Mouse (Mus musculus) forebrain, embryonic 13.5 days (tissue): Measurements from ENCODE around the gene Cnbp. TPM values are rescaled to one million over a fixed set of nuclear protein-coding genes. Genes with fewer than 3 reads are reported as not detected.
A peak's percentile ranks its signal among the peaks of the same experiment; 100 is the strongest.

Experiments used
- ATAC-seq: fragments of 200-750 bp; cut with Nextera tagmentation; 2 replicates; pipeline ENCODE4 v1.8.0; 2017
- H3K27ac ChIP-seq: fragments of 300-500 bp; sonication (generic); 2 replicates; pipeline ENCODE4 v1.5.1; 2015; ENCODE audit warnings: inconsistent platforms, mild to moderate bottlenecking, moderate library complexity
- H3K27me3 ChIP-seq: fragments of 300-500 bp; sonication (generic); 2 replicates; pipeline ENCODE4 v1.6.1; 2015; ENCODE audit warnings: mild to moderate bottlenecking, inconsistent platforms
- H3K36me3 ChIP-seq: fragments of 300-500 bp; sonication (generic); 2 replicates; pipeline ENCODE4 v1.6.1; 2015; ENCODE audit warnings: mild to moderate bottlenecking, inconsistent platforms; ENCODE audit not compliant: poor library complexity, severe bottlenecking
- H3K4me1 ChIP-seq: fragments of 300-500 bp; sonication (generic); 2 replicates; pipeline ENCODE4 v1.6.1; 2015; ENCODE audit warnings: inconsistent platforms
- H3K4me2 ChIP-seq: fragments of 300-500 bp; sonication (generic); 2 replicates; pipeline ENCODE4 v1.6.1; 2015; ENCODE audit warnings: inconsistent platforms, mild to moderate bottlenecking, moderate library complexity
- H3K4me3 ChIP-seq: fragments of 300-500 bp; sonication (generic); 2 replicates; pipeline ENCODE4 v1.5.1; 2015; ENCODE audit warnings: mild to moderate bottlenecking, inconsistent platforms
- H3K9ac ChIP-seq: fragments of 300-500 bp; sonication (generic); 2 replicates; pipeline ENCODE4 v1.6.1; 2015; ENCODE audit warnings: mild to moderate bottlenecking, inconsistent platforms
- H3K9me3 ChIP-seq: fragments of 300-500 bp; sonication (generic); replicated peaks from 2 replicates; pipeline ENCODE4 v1.6.1; 2016; ENCODE audit warnings: inconsistent platforms
- WGBS: fragments of 180-500 bp; shearing (Covaris S2); methylation state at CpG from one replicate; pipeline ENCODE4 v1.1.7; 2015; 5-methylcytosine and 5-hydroxymethylcytosine counted together
- polyA plus RNA-seq: library from polyadenylated mRNA; unstranded; fragments of >200 nt; fragmentation: Nextera tagmentation; extraction: Ambion mirVana; gene quantifications from 2 replicates; pipeline ENCODE4 v1.2.1, GENCODE M21; 2015

Cnbp gene
- polyA plus RNA-seq, 1 experiment from 2014 or later = 949 TPM

DNA sequence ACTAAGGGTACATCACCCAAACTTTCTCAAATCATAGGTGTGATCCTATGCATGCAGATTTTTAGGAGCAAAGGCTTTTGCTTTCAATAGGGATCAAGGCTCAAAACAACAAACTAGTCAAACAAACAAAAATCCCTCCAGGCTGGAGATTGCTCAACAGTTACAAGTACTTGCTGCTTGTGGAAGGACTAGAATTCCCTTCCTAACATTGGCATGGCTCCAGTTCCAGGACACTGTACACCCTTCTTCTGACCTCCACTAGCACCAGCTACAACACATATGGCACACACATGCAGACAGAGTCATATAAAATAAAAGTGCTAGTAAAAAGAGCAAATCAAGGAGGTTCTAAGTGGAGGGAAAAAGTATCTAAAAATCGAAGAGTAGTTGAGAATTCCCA is 4.1 kb downstream of the Cnbp start:
- ATAC-seq = no peak
- Histone ChIP-seq H3K9me3 (no peaks in the 10 kb centered on the region), H3K4me3 (no peak overlapping the region), H3K9ac (no peak overlapping the region), H3K36me3 (peaks cover 42% of the 10 kb centered on the region), H3K4me2 (peak overlapping the region; percentile 10; the same call in 1 of the 2 replicates), H3K27ac (no peak overlapping the region), H3K27me3 (no peaks in the 10 kb centered on the region), H3K4me1 (peaks cover 35% of the 10 kb centered on the region)
- 93% methylated on average over 1 of the region's 1 CpGs for WGBS

DNA sequence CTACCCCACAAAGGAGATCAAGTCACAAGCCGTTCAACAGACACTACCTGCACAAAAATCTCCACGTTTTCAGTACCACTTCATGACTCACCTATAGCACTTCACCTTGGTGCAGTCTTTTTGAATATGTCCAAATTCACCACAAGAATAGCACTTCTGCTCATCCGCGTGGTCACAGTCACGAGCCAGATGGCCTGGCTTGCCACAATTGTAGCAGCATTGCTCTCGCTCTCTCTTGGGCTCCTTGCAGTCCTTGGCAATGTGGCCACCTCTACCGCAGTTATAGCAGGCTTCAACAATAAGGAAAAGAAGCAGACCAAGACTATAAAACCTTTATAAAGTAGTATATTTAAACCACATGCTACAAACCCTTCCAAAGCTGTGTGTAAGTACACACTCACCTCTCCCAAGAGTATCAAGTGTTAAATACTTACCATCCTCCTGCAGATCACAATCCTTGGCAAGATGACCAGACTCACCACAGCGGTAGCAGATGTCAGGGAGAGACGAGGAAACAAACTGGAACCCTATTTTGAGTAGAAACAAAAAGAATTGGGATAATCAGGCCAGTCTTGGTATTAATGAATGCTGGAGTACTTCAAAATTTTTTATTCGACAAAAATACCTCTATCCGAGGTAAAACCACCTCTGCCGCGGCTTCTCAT is 5.7 kb downstream of the Cnbp start:
- H3K4me1 ChIP-seq = peaks cover 31% of the 10 kb centered on the region
- no peaks in the 10 kb centered on the region for H3K27me3 ChIP-seq
- no peak overlapping the region for H3K9ac ChIP-seq
- H3K36me3 ChIP-seq = peaks cover 51% of the 10 kb centered on the region
- H3K4me3 ChIP-seq = no peak overlapping the region
- 91% methylated on average over 13 of the region's 13 CpGs for WGBS
- H3K4me2 ChIP-seq = no peak overlapping the region
- H3K9me3 ChIP-seq = no peaks in the 10 kb centered on the region
- no peak for ATAC-seq
- no peak overlapping the region for H3K27ac ChIP-seq

DNA sequence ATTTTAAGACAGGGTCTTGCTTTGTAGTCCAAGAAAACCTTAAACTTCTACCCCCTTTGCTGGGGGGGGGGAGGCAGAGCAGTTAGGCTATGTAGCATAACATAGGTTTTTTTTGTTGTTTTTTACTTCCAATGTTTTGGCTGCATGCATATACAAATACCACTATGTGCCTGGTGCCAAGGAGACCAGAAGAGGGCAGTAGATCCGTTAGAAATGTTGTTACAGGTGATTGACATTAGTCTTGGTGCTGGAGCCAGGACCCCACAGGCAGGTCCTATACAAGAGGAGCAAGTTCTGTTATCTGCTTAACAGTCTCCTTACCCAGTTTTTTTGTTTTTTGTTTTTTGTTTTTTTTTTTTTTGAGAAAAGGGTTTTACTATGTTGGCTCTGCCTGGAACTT is 8.7 kb downstream of the Cnbp start:
- no peak overlapping the region for H3K9ac ChIP-seq
- H3K27ac ChIP-seq = no peak overlapping the region
- H3K4me1 ChIP-seq = peaks cover 21% of the 10 kb centered on the region
- H3K4me2 ChIP-seq = no peak overlapping the region
- WGBS = 13% methylated on average over 1 of the region's 1 CpGs
- H3K27me3 ChIP-seq = no peaks in the 10 kb centered on the region
- H3K9me3 ChIP-seq = no peaks in the 10 kb centered on the region
- ATAC-seq = no peak
- no peak overlapping the region for H3K4me3 ChIP-seq
- H3K36me3 ChIP-seq = peaks cover 46% of the 10 kb centered on the region

DNA sequence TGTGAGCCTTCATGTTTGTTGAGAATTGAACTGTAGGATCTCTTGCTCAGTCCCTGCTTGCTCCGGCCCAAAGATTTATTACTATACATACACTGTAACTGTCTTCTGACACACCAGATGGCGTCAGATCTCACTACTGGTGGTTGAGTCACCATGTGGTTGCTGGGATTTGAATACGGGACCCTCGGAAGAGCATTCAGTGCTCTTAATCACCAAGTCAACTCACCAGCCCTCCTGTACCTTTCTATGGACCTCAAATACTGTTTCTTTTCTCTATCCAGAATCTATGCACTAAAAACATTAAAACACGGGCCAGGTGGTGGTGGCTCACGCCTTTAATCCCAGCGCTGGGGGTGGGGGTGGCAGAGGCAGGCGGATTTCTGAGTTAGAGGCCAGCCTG is 9.3 kb downstream of the Cnbp start:
- no peak overlapping the region for H3K9ac ChIP-seq
- peaks cover 20% of the 10 kb centered on the region for H3K4me1 ChIP-seq
- no peak overlapping the region for H3K4me2 ChIP-seq
- H3K9me3 ChIP-seq = no peaks in the 10 kb centered on the region
- H3K36me3 ChIP-seq = peaks cover 46% of the 10 kb centered on the region
- ATAC-seq = no peak
- 82% methylated on average over 8 of the region's 8 CpGs for WGBS
- H3K27me3 ChIP-seq = no peaks in the 10 kb centered on the region
- no peak overlapping the region for H3K4me3 ChIP-seq
- no peak overlapping the region for H3K27ac ChIP-seq

DNA sequence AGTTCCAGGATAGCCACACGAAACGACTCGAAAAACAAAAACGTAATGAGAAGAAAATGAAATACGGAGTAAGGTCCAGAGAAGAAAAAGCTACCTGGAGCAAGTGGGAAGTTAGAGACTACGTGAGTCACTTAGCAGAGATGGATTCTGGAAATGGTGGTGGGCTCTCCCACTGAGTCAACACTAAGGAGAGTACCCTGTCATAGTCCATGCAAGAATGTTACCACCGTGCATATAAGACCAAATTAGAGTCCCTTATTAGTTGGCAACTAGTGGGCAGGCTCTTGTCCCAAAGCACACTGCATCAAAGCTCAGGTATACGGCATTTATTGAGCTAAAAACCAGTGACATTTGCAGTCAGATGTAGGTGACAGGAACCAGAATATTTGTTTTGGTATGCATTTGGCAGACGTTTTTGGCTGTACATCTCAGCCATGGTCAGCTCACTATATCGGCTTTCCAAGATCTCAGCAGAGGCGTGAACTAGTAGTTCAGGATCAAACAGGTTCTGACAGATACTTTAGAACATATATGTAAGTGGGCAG is 11.0 kb downstream of the Cnbp start:
- Histone ChIP-seq H3K27me3 (no peaks in the 10 kb centered on the region), H3K9me3 (no peaks in the 10 kb centered on the region), H3K4me3 (no peak overlapping the region), H3K36me3 (peaks cover 50% of the 10 kb centered on the region), H3K27ac (no peak overlapping the region), H3K4me2 (no peak overlapping the region), H3K4me1 (peaks cover 20% of the 10 kb centered on the region), H3K9ac (no peak overlapping the region)
- 66% methylated on average over 11 of the region's 11 CpGs for WGBS
- no peak for ATAC-seq

DNA sequence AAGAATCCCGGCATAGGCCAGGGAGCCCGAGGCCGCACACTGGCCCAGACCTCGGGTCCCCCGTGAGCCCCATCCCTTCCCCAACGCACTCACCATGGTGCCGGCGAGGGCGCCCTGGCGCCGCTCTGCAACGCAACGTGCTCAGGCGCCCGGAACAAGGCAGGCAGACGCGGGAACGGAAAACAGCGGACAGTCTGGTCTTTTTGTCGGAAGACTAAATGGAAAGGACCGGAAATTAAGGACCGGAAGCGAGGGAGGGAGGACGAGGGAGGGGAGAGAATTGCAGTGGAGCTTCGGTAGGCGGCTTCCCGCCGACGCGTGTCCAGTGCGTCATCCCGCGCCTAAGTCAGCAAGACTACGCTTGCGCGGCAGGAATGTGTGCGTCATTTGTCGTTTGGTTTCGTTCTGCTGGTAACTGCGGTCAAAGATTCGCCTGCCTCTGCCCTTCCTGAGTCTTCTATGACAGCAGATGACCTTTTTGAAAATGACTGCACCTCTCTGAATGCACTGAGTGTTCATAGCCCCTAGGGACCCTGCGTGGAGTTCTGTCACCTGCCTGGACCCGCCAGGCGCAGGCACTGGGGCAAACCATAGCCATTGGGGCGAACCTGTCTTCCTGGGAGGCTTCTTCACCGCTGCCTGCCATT is 12.2 kb downstream of the Cnbp start, which contains the start of gene Isy1:
Isy1 (minus strand) TSS at position 248 of the 647 bp plus-strand sequence.
- Histone ChIP-seq H3K4me1 (peaks cover 20% of the 10 kb centered on the region), H3K9me3 (no peaks in the 10 kb centered on the region), H3K27me3 (no peaks in the 10 kb centered on the region), H3K4me2 (peak within 1 kb of the TSS; percentile 71), H3K36me3 (peaks cover 50% of the 10 kb centered on the region), H3K4me3 (peak within 1 kb of the TSS; percentile 83), H3K9ac (peak within 1 kb of the TSS; percentile 82), H3K27ac (peak within 1 kb of the TSS; percentile 93)
- under 1% methylated on average over 46 of the region's 46 CpGs for WGBS
- peak; percentile 98 for ATAC-seq

DNA sequence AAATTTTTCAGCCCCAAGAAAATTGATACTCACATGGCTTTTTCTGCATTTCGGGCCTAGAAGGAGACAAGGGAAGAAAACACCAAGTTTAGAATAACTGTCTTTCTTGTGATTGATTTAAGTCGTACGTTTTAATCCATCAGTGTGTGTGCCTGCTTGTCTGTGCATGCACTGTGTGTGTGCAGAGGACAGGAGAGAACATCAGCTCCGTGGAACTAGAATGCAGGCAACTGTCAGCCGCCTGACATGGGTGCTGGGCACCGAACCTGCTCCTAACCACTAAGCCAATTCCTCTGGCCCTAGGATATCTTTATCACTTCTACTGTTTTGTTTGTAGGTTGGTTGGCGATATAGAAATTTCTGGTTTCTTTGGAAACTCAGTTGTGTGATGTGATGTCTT is 15.2 kb downstream of the Cnbp start, which contains the start of gene Gm45140:
Gm45140 (minus strand) TSS at position 101 of the 400 bp plus-strand sequence.
- H3K9me3 ChIP-seq = no peaks in the 10 kb centered on the region
- peaks cover 20% of the 10 kb centered on the region for H3K4me1 ChIP-seq
- no peak within 1 kb of the TSS for H3K4me3 ChIP-seq
- H3K9ac ChIP-seq = no peak within 1 kb of the TSS
- ATAC-seq = no peak
- peaks cover 48% of the 10 kb centered on the region for H3K36me3 ChIP-seq
- H3K27me3 ChIP-seq = no peaks in the 10 kb centered on the region
- H3K27ac ChIP-seq = no peak within 1 kb of the TSS
- no peak within 1 kb of the TSS for H3K4me2 ChIP-seq
- 96% methylated on average over 7 of the region's 7 CpGs for WGBS

DNA sequence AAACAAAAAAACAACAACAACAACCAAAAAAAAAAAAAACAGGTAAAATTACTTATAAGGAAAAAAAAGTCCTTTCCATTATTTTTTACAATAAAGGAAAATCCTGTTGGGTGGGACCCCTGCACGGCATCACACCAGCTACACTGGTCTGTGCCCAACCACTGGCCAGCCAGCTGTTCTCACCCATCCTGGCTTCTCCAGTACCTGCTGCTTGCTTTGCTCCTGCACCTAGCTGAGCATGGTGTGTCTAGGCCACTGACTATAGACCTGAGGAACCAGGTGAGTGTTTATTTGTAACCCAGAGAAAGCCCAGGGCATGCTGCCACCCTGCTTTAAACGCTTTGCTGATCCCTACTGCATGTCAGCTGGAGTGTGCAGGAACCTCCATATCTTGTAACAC is 30.5 kb downstream of the Cnbp start:
- H3K27ac ChIP-seq = no peak overlapping the region
- no peak for ATAC-seq
- no peak overlapping the region for H3K4me3 ChIP-seq
- peaks cover 99% of the 10 kb centered on the region for H3K36me3 ChIP-seq
- 94% methylated on average over 2 of the region's 2 CpGs for WGBS
- no peak overlapping the region for H3K4me2 ChIP-seq
- no peaks in the 10 kb centered on the region for H3K27me3 ChIP-seq
- no peak overlapping the region for H3K9ac ChIP-seq
- no peaks in the 10 kb centered on the region for H3K9me3 ChIP-seq
- H3K4me1 ChIP-seq = no peaks in the 10 kb centered on the region

DNA sequence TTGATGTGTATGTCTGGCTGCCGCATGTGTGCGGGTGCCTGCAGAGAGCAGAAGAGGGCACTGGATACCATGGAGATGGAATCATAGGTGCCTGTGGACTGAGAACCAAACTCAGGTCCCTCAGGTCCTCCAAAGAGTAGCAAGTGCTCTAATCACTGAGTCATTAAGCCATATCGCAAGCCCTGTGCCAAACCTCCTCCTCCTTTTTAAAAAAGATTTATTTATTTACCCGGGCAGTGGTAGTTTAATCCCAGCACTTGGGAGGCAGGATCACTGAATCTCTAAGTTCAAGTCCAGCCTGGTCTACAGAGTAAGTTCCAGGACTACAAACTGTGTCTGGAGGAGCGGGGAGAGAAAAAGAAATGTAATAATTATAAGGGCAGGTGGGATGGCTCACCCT is 36.4 kb downstream of the Cnbp start:
- Histone ChIP-seq H3K9me3 (no peaks in the 10 kb centered on the region), H3K4me2 (no peak overlapping the region), H3K27ac (no peak overlapping the region), H3K9ac (no peak overlapping the region), H3K27me3 (no peaks in the 10 kb centered on the region), H3K4me3 (no peak overlapping the region), H3K36me3 (peaks cover 58% of the 10 kb centered on the region), H3K4me1 (peaks cover 20% of the 10 kb centered on the region)
- 93% methylated on average over 5 of the region's 5 CpGs for WGBS
- ATAC-seq = no peak

DNA sequence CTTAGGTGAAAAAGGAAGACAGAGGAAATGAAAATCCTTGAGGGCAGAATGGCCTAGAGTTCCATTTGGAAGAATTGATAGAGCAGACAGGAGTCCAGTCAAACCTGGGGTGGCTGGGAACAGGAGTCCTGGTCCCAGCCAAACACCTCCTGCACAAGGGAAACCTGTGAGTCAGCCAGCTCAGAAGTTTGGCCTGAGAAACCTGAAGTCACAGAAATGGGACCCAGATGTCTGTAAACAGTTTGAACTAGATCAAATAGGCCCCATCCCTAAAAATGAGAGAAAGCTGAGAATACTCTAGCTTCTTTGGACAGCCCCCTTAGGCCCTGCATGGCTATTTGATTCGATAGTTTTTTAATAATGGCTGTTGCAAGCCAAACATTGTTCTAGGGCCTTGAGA is 38.2 kb downstream of the Cnbp start:
- Histone ChIP-seq H3K9me3 (no peaks in the 10 kb centered on the region), H3K9ac (0 out of 2 replicates have a peak overlapping the region, but pooled peaks have one; percentile 83), H3K36me3 (peaks cover 40% of the 10 kb centered on the region), H3K4me1 (peaks cover 20% of the 10 kb centered on the region), H3K27me3 (no peaks in the 10 kb centered on the region), H3K4me3 (peak overlapping the region; percentile 70; the same call in 1 of the 2 replicates), H3K27ac (no peak overlapping the region), H3K4me2 (peak overlapping the region; percentile 92)
- WGBS = 70% methylated on average over 1 of the region's 1 CpGs
- no peak for ATAC-seq

DNA sequence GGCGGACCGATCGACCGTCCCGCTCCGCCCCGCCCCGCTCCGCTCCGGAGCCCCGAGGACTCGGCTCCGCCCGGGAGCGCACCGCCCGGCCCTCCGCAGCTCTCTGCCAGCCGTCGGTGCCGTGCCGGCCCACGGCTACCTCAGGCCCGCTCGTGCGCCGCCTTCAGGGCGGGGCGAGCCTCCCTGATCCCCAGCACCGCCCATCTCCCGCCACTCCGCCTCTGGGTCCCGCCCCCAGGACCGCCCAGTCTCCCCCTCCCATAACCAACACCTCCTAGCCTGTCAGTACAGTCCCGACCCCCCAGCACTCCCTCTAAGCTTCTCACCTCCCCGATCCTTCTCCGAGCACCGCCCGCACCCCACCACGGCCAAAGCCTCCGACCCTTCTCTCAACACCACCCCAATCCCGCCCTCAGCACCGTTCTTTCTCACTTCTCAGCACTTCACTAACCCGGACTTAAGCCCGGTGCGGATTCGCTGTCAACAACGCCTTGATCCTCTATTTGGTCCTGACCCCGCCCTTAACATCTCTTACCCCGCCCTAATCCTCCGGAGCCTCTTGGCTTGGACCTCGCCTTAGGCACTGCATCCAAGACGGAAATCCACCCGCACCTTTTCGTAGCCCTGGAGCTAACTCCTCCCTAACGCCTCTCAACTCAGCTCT is 39.1 kb downstream of the Cnbp start, which contains the start of gene Rab43:
Rab43 (minus strand) TSS at position 490 of the 664 bp plus-strand sequence.
- H3K27me3 ChIP-seq = no peaks in the 10 kb centered on the region
- peak within 1 kb of the TSS; percentile 92 for H3K4me2 ChIP-seq
- H3K4me1 ChIP-seq = peaks cover 20% of the 10 kb centered on the region
- under 1% methylated on average over 46 of the region's 56 CpGs for WGBS
- ATAC-seq = peak; percentile 98
- peak within 1 kb of the TSS; percentile 31; the same call in 1 of the 2 replicates for H3K27ac ChIP-seq
- peak within 1 kb of the TSS; percentile 83 for H3K9ac ChIP-seq
- no peaks in the 10 kb centered on the region for H3K9me3 ChIP-seq
- H3K36me3 ChIP-seq = peaks cover 32% of the 10 kb centered on the region
- peak within 1 kb of the TSS; percentile 70 for H3K4me3 ChIP-seq
